ENCODE assay signal across 1 mouse cellular context in genomic region chr1:164249332-164249711, GRCm38 (mm10).
TF ChIP-seq lines count a peak whose summit lies in the region.

No protein-coding gene starts in this region.

TF ChIP-seq in MEL, 35 proteins besides CTCF, POLR2A, EP300 and RAD21 (continued from another document):
- TF ChIP-seq NRF1 (IDR thresholded peaks at IDR 0.05; ENCODE audit: insufficient read depth, low read depth, low read length, poor library complexity, severe bottlenecking) (no peak), USF1 (IDR thresholded peaks at IDR 0.05; ENCODE audit: low read depth, low read length) (no peak)
